Mouse (Mus musculus): ENCODE results near the gene Stard7.

The Stard7 gene

DNA sequence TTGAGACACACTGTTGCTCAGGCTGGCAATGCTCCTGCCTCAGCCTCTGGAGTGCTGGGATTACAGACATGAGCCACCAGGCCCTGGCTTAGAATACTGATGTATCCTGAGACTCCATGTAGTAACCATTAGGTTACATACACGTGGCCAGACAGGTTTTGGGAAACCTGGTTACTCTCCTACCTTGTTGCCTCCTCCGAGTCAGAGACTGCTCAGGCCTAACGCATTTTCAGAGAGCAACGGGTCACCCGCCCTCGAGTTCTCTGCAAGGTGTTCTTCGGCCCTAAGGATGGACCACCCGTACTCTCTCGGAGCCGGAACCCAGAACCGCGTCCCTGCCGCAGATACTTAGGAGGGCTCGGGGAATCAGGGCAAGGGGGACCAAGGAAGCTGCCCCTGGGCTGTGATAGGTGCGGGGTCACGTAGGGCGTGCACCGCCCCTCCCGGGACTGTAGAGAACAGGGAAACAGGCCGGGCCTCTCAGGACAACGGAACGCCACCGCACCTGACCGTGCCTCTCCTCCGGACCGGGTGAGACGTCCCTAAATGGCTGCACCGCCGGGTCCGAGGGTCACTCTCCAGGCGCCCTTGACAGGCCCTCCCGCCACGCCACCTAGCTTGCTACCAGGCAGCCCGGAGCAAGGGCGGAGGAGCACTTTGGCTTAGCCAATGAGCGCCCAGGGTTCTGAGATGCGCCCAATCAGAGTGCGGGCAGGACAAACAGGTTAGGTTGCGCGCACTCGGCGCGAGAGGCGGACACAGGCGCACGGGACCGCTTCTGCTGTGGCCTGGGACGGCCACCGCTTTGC lies at the start of gene Stard7:
Stard7 (plus strand) TSS at position 728 of the 809 bp plus-strand sequence.
- POLR2A ChIA-PET = interaction anchor here in 3 of 4 experiments (0.6 to 4.7 kb wide), 63 partner anchors 9 to 1548 kb away, joined by 3 to 69 read pairs (median 4); partner anchors contain the start of genes Ciao1 (in 3 of the 3), Tmem127 (in 3 of the 3), 1810024B03Rik (in 2 of the 3) and Mtln (in 2 of the 3)

DNA sequence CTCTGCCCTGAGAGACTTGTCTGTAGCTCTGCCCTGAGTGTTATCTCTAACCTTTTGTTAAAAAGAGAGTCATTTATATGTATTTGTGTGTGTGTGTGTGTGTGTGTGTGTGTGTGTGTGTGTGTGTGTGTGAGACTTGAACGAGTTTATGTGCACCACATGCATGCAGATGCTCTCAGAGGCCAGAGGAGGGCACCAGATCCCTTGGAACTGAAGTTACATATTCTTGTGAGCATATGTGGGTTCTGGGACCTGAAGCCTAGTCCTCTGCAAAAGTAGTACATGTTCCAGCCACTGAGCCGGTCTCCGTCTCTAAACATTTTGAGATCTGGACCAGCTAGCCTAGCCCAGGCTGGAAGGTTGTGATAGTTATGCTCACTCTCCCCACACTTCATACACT lies 44.8 kb upstream of the Stard7 start:
- ChIA-PET CTCF (interaction anchor here in 1 of 4 experiments (0.6 to 0.7 kb wide), 2 partner anchors 205 to 282 kb away, joined by 3 read pairs; no protein-coding TSS in a partner anchor), POLR2A (interaction anchor here in 3 of 4 experiments (0.6 to 7.7 kb wide), 7 partner anchors 9 to 22 kb away, joined by 3 to 60 read pairs (median 5); partner anchors contain the start of genes Ciao1 (in 1 of the 3) and Tmem127 (in 1 of the 3))

More for the DNA sequence above, at the start of gene Stard7:
- CTCF ChIA-PET = interaction anchor here in 2 of 4 experiments (0.5 to 2.0 kb wide), 4 partner anchors 11 to 22 kb away, joined by 3 to 10 read pairs (median 4); partner anchors contain the start of genes Ciao1 (in 1 of the 2) and Tmem127 (in 1 of the 2)

DNA sequence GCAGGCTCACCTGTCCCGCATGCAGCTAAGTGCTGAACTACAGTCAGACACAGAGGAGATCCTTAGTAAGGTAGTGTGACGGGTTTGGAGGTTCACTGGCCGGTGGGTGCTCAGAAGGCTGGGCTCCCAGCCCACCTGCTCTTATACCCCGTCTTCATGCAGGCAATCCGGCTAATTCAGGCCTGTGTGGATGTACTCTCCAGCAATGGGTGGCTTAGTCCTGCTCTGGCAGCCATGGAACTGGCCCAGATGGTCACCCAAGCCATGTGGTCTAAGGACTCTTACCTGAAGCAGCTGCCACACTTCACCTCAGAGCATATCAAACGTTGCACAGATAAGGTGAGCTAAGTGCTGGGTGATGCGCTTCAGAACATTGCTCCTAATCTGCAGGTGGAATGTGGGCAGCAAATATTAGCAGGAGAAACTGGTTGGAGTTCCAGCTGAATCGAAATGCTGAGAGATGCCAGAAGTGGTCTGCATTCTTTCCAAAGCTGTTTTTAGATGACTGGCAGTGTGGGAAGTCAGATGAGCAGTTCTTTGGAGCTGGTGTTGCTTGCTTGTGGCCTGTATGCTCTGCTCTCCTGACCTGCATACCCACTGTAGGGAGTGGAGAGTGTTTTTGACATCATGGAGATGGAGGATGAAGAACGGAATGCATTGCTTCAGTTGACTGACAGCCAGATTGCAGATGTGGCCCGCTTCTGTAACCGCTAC lies 32.0 kb upstream of the Stard7 start:
- ChIA-PET CTCF (interaction anchor here in 1 of 4 experiments (0.5 kb wide), 1 partner anchor 1660 kb away, joined by 10 read pairs; no protein-coding TSS in a partner anchor), POLR2A (interaction anchor here in 2 of 4 experiments (0.6 to 2.8 kb wide), 11 partner anchors 8 to 27 kb away, joined by 3 to 14 read pairs (median 5); partner anchors contain the start of genes Ciao1 (in 2 of the 2) and Tmem127 (in 1 of the 2))

DNA sequence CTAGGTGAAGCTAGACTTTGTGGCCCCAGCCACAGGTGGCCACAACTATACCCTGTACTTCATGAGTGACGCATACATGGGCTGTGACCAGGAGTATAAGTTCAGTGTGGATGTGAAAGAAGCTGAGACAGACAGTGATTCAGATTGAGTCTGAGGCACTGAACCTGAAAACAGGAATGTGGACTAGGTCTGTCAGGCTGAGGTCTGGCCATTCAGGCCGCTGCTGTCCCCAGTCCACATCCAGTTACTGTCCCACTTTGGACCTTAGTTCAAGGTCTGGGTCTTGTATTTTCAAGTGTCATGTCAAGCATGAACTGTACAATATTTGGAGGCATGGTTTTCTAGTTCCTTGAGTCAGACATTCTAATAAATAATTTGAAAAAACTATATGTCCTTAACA lies 30.0 kb upstream of the Stard7 start:
- CTCF ChIA-PET = no interaction called here
- POLR2A ChIA-PET = interaction anchor here in 3 of 4 experiments (0.6 to 1.8 kb wide), 5 partner anchors 8 to 1379 kb away, joined by 3 to 6 read pairs (median 4); partner anchors contain the start of genes Ciao1 (in 1 of the 3) and Tmem127 (in 1 of the 3)

DNA sequence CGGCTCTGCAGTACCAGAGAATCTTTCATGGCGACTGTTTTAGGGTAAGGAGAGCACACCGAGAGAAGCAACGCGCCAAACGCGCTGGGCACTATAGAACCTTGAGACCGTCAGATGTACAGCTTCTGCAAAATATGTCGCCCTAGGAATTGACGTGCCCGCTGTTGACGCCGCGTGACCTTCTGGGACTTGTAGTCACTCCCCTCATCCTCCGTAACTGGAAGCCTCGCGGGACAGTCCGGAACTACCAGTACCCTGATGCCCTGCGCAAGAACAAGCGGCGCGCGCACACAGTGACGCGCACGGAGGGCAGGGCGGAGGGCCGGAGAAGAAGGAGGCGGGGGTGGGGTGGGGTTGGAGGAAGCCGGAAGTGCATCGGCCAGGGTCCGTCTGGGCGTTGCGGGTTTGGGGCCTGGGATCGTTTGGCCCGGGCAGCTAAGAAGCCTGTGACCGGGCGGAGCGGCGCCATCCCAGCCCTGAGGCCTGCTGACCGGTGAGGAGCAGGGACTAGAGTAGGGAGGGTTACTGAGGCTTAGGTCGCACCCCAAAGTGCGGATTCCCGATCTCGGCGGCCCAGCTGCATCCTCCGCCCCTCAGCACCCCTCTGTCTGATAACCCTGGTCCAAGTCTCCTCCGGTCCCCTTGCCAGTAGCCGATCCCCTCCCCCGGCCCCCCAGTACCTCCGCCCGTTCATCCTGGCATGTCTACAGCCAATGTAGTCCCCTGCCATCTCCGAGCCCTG lies 22.3 kb upstream of the Stard7 start, which contains the start of the genes Ciao1 and Tmem127:
Ciao1 (minus strand) TSS at position 225 of the 742 bp plus-strand sequence.
Tmem127 (plus strand) TSS at position 317 of the 742 bp plus-strand sequence.
- POLR2A ChIA-PET = interaction anchor here in 3 of 4 experiments (0.7 to 3.4 kb wide), 39 partner anchors 8 to 586 kb away, joined by 3 to 69 read pairs (median 5); partner anchors contain the start of genes Blvra (in 3 of the 3), Stard7 (in 3 of the 3), 1810024B03Rik (in 2 of the 3) and Dusp2 (in 2 of the 3)
- CTCF ChIA-PET = interaction anchor here in 2 of 4 experiments (0.6 to 2.0 kb wide), 7 partner anchors 22 to 339 kb away, joined by 3 to 10 read pairs (median 5); partner anchors contain the start of genes Mrps5 (in 1 of the 2) and Zfp661 (in 1 of the 2)

DNA sequence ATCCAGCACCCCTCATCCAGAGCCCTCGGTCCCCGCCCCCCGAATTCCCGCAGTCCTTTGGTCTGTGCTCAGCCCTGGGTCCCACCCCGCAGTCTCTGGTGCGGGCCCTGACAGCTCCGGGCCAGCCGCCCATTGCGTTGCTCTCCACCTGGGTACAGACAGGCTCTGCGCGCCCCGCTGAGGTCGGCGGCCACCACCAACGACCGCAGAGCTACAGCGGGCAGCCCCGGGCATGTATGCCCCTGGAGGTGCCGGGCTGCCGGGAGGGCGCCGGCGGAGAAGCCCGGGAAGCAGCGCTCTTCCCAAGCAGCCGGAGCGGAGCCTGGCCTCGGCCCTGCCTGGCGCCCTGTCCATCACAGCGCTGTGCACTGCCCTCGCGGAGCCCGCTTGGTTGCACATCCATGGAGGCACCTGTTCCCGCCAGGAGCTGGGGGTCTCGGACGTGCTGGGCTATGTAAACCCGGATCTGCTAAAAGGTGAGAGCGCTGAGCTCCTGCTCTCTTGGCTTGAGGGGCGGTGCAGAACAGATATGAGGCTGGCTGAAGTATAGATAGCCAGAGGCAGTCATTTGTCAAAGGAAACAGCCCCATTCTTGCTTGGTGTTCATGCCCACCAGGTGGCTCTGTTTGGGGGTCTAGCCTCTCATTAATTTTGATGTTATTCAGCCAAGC lies 21.5 kb upstream of the Stard7 start:
- CTCF ChIA-PET = interaction anchor here in 2 of 4 experiments (0.6 to 2.0 kb wide), 7 partner anchors 20 to 108 kb away, joined by 3 to 10 read pairs (median 4); no protein-coding TSS in a partner anchor

DNA sequence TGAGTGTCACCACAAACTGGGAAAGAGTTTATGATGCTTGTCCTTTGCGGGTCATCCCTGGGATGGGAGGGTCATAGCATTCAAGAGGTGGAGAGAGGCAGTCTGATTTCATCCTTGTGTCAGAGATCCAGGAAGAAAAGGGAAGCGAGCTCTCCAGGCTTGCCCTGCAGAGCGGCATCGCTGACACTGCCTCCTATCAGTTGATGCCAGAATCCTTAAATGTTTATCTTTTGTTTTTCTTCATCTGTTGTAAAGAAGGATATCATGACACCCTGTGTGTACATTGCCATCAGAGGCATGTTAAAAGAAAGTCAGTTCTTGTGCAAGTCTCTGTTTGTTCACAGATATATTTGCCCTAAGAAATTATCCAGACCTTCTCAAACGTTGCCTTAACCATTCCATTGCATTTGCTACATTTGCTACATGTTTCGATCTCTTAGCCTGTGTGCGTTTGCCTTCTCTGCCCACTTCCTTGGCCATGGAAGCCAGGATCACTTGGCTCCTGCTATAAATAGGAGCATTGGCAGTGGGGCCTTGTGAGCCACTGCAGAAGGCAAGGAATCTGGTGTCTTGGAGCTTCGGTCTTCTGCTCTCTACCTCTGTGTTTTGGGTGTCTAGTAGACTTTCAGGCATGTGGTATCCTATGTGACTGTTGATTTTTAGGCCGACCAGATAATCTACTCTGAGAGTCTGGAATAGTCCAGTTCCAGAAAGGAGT lies 19.6 kb upstream of the Stard7 start:
- POLR2A ChIA-PET = interaction anchor here in 2 of 4 experiments (0.6 to 2.7 kb wide), 7 partner anchors 9 to 245 kb away, joined by 3 to 23 read pairs (median 6); partner anchors contain the start of genes Stard7 (in 2 of the 2) and Blvra (in 1 of the 2)
- CTCF ChIA-PET = no interaction called here

More for the DNA sequence above, 21.5 kb upstream of the Stard7 start:
- POLR2A ChIA-PET = interaction anchor here in 3 of 4 experiments (0.7 to 3.4 kb wide), 31 partner anchors 8 to 541 kb away, joined by 3 to 69 read pairs (median 5); partner anchors contain the start of genes Stard7 (in 3 of the 3), 1810024B03Rik (in 2 of the 3), Blvra (in 2 of the 3) and Dusp2 (in 2 of the 3)

DNA sequence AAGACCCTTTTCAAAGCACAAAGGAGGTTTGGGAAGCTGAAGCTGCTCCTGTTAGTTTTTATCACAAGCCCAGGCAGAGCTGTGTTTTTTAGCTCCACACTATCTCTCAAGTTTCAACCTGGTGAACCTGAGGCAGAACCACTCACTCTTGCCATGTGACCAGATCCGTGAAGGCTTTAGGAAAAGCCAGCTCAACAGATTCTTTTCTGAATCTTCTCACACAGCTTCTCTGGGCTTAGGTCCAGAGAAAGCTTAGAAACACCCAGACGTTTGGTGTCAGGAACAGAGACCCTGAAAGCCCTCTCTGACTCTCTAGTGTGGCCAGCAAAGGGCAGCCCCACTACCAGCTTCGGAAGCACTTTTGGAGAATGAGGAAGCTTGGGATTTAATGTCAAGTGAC lies 18.6 kb upstream of the Stard7 start:
- ChIA-PET CTCF (interaction anchor here in 1 of 4 experiments (0.5 kb wide), 1 partner anchor 252 kb away, joined by 3 read pairs; no protein-coding TSS in a partner anchor), POLR2A (interaction anchor here (0.5 to 2.7 kb wide), 16 partner anchors 10 to 405 kb away, joined by 3 to 23 read pairs (median 4); partner anchors contain the start of genes Stard7 (in 2 of the 4), Blvra (in 1 of the 4) and Mal (in 1 of the 4))

DNA sequence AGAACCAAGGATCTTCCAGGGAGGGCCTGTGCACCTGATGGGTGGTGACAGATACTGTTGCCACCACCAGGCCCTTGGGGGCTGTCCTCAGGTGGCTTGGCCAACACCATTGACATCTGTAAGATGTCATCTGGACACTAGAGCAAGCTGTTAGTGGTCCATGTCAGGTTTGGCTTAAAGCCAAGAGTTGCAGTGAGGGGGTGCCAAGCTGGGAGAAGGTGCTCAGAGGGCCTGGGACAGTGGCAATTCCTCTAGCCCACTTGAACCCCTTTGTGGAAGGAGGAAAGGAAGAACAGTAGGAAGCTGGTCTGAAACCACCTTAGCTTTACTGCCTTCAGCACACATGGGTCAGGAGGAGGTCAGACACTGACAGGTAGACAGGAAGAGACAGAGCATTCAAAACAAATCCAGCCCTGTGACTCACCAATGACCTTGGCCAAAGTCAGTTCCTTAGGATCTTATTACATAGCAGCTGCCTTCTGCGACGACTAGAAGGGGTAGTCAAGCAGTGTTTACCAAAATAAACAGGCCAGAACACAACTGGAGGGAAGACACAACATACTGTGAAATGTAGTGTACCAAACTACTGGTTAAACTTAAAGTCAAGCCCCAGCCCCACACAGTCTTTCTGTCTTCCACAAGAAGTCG lies 18.0 kb upstream of the Stard7 start:
- CTCF ChIA-PET = interaction anchor here in 1 of 4 experiments (0.5 kb wide), 1 partner anchor 252 kb away, joined by 3 read pairs; no protein-coding TSS in a partner anchor
- POLR2A ChIA-PET = interaction anchor here (0.5 to 2.7 kb wide), 16 partner anchors 10 to 404 kb away, joined by 3 to 23 read pairs (median 4); partner anchors contain the start of genes Stard7 (in 2 of the 4), Blvra (in 1 of the 4) and Mal (in 1 of the 4)

DNA sequence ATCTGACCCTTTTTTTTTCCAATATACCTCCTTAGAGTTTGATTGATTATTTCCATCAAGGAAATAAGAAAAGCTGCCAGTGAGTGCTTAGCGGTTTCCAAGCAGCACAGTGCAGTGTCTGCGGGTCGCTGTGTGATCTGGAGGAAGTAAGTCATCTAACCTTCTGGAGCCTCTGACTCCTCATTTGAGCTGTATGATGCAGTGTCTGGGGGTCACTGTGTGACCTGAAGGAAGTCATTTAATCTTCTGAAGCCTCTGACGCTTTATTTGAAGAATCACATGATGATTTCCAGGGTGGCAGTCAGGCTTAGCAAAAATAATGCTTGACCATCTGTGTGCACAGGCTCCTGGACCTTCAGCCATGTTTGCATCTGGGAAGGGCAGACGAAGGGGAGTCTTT lies 17.2 kb upstream of the Stard7 start:
- ChIA-PET POLR2A (interaction anchor here in 3 of 4 experiments (0.7 to 2.7 kb wide), 6 partner anchors 12 to 120 kb away, joined by 3 to 23 read pairs (median 3); partner anchors contain the start of gene Stard7 (in 1 of the 3)), CTCF (no interaction called here)

DNA sequence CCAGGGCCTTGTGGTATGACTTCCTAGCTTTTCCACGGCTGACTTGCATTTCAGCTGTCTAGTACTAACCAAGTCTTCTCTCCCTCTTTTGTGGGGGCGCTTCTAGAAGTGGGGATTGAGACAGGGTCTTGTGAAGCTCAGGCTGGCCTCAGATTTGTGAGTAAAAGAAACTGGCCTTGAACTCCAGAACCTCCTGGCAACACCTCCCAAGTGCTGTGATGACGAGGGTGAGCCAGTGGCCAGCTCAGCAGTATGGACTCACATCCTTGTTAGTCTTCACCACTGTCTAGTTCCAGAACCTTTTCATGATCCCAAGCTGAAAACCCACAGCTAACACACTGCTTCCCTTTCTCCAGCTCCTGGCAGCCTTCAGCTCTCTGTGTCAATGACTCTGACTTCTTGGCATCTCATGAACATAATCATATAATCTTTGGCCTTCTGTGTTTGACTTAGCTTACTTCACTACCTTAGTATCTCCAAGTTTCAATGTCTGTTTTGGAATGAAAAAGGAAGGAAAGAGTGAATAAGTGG lies 15.3 kb upstream of the Stard7 start:
- ChIA-PET CTCF (interaction anchor here in 1 of 4 experiments (0.6 kb wide), 2 partner anchors 107 to 601 kb away, joined by 4 to 5 read pairs; no protein-coding TSS in a partner anchor), POLR2A (interaction anchor here in 2 of 4 experiments (0.8 to 4.2 kb wide), 7 partner anchors 9 to 184 kb away, joined by 3 to 35 read pairs (median 4); partner anchors contain the start of genes 1810024B03Rik (in 1 of the 2), Blvra (in 1 of the 2), Snrnp200 (in 1 of the 2) and Stard7 (in 1 of the 2))

DNA sequence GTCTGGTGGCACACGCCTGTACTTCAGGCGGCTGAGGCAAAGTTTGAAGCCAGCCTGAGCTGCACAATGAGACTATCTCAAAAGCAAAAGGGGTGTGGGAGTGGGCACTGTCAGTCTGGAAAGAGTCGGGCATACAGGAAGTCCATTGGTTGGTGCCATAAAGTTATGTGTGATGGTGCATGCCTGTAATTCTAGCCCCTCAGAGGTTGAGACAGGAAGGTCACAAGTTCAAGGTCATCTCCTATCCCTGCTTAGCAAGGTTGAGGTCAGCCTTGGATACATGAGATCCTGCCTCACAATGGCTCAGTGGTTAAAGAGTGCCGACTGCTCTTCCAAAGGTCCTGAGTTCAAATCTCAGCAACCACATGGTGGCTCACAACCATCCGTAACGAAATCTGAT lies 14.7 kb upstream of the Stard7 start:
- CTCF ChIA-PET = interaction anchor here in 1 of 4 experiments (0.6 kb wide), 1 partner anchor 600 kb away, joined by 4 read pairs; no protein-coding TSS in a partner anchor
- POLR2A ChIA-PET = interaction anchor here in 2 of 4 experiments (0.8 to 4.2 kb wide), 6 partner anchors 9 to 47 kb away, joined by 3 to 35 read pairs (median 4); partner anchors contain the start of genes 1810024B03Rik (in 1 of the 2), Snrnp200 (in 1 of the 2) and Stard7 (in 1 of the 2)

DNA sequence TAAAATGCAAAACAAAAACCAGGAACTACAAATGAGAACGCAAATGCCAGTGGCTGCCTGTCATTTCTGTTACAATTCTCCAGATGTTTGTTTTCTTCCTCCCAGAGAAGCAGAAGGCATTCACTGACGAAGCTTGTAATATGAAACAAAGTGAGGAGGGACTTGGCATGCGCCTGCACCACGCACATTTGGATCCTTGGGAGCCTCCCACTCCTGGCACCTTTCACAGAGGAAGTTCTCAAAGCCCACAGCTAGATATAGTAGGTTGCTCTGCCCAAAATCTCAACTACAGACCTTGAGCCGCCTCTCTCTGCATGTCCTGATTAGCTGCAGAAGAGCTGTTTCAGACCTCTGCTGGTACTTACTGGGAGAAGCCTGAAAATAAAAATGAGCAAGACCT lies 10.7 kb upstream of the Stard7 start:
- ChIA-PET CTCF (interaction anchor here in 2 of 4 experiments (0.6 to 1.1 kb wide), 2 partner anchors 8 to 306 kb away, joined by 3 to 4 read pairs; no protein-coding TSS in a partner anchor), POLR2A (interaction anchor here in 3 of 4 experiments (0.7 to 2.8 kb wide), 4 partner anchors 11 to 240 kb away, joined by 3 to 18 read pairs (median 4); partner anchors contain the start of gene Stard7 (in 3 of the 3))

DNA sequence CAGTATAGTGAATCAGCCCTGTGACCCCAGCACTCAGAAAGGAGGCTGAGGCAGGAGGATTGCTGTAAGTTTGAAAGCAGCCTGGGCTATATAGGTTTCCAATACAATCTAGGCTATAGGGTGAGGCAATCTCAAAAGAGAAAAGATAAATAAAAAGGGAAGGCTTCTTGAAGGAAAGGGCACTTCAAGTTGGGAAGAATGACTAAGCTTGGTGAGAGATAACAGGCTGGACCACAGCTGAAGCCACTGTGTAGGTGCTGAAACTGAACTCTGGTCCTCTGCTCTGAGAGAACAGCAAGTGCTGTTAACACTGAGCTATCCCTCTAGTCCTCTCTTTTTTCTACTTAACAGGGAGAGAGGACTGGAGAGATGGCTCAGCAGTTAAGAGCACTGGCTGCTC lies 7.5 kb upstream of the Stard7 start:
- ChIA-PET CTCF (no interaction called here), POLR2A (interaction anchor here in 2 of 4 experiments (1.2 to 1.8 kb wide), 2 partner anchors 11 to 14 kb away, joined by 3 read pairs; no protein-coding TSS in a partner anchor)

All from embryonic stem cell, embryonic (primary cell).